Mouse (Mus musculus): Measurements from ENCODE around the gene Tomm20l.
A peak's percentile ranks its signal among the peaks of the same experiment; 100 is the strongest.
"Not testable (repeated sequence)": the region's sequence is repeated elsewhere in the genome, so short reads cannot be mapped to it uniquely, and the experiment has no call there.

The Tomm20l gene

DNA sequence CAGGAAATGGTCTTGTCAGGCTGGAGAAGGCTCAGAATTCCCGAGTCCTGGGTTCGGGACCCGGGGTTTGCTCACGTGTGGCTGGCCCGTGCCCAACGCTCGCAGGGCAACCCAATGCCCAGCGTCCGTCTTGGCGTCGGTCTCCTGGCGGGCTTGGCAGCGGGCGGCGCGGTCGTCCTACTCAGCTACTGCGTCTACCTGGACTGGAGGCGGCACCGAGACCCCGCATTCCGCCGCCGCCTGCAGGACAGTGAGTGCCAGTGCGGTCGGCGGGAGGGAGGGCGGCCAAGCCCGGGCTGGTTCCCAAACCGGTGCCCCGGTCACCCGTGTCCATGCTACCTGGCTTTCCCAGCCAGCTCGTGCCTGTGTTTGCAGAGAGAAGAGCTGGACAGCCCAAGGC is at the start of gene Tomm20l:
Gene Tomm20l, plus strand, starts transcription at position 98 of the 400 bp plus-strand sequence.
- no peak for DNase-seq (ENCODE audit: low spot score)

DNA sequence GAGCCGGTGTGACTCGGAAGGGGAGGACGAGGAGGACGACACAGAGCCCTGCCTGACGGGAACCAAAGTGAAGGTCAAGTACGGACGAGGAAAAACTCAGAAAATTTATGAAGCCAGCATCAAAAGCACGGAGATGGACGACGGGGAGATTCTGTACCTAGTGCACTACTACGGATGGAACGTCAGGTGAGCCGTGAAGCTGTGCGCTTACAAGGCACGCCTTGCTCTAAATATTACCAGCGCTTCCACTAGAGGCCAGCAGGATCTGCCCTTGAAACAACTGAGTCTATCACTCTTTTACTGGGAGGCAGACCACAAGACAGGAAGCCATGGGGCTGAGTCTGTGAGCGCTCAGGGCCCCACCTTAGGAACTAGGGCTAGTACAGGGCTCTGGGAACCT is 41.4 kb upstream of the Tomm20l start:
- no peak for DNase-seq (ENCODE audit: low spot score)

- DNase-seq (ENCODE audit: low spot score) = no peak
Measured at GRCm38 (mm10) chr12:71072048-71072447, 39.2 kb upstream of the Tomm20l start.

DNA sequence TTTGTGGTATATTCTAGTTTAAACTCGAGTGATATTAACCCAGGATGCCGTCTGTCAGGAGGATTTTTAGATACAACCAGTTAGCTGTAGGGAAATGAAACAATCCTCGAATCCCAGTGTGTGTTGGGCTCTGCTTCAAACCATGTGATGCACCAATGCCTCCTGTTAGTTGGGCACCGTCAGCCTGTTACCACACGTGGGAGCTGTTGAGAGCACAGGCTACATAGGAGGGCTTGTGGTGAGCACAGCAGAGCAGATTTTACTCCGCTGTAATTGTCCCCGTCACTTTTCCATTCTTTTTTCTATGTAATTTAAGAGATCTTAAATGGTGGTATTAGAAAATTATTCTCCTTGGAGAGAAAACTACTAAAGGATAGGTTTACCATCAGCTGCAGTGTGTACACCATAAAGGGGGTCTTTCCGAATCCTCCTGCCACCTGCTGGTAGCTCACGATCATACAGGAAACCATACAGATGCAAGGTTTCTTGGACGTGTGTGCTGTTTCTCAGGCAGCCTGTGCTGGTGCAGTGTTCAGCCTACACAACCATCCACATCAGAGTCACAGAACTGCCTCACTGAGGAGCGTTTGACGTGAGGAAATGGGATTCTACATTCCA is 38.0 kb upstream of the Tomm20l start:
- peak; percentile 19 for DNase-seq (ENCODE audit: low spot score)

- DNase-seq (ENCODE audit: low spot score) = no peak
Measured at GRCm38 (mm10) chr12:71086331-71086730, 24.9 kb upstream of the Tomm20l start.

- not testable (repeated sequence) for DNase-seq (ENCODE audit: low spot score)
Measured at GRCm38 (mm10) chr12:71104275-71104674, 7.0 kb upstream of the Tomm20l start.

DNA sequence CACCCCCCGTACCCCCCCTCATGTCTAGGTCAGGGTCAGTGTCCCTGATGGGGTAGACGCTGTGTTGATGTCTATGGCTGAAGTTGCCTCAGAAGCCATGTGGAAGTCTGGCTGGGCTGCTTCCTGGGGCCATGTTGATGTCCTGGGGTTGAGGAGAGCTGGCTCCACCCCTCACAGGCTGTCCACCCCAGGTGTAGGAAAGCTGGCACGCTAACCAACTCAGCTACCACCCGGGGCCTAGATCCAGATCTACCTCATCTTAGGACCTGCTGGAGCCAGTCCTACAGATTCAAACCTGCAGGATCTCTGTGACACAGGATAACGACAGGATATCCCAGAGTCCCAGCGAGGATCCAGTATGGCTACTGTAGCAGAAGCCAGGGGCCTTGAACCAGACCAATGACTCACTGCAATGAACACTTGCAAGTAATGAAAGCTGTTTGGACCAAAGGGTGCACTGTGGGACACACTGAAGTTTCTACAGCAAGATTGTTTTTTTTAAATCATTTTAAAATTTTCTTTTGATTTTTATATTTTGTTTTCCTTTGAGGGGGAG is 3.9 kb upstream of the Tomm20l start:
- no peak for DNase-seq (ENCODE audit: low spot score)

- no peak for DNase-seq (ENCODE audit: low spot score)
Measured at GRCm38 (mm10) chr12:71113074-71113473, 1.8 kb downstream of the Tomm20l start.

DNA sequence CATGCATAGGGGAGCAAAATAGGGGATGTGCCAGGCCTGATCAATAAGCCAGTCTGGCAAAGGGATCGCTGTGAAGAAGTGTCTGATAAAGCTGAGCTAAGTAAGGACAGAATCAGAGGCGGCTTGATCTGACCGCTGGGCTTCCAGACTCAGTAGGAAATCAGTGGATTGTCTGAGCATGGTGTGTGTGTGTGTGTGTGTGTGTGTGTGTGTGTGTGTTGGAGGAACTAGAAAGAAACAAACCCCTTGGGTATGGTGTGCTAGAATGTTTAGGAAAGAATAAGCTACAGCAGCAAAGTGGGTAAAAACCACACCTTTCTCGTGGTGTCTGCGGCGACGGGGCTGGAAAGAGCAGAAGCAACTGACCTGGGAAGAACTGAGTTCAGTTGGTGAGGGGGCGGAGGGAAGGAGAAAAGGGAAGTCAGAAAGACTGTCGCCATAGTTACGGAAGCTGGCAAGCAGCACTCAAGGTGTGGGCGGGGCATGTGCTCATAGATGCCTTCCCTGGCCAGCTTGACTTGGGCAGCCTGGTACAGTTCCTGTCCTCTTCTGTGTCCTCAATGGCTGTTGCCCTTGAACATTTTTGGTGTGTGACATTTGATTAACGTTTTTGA is 2.6 kb downstream of the Tomm20l start:
- DNase-seq (ENCODE audit: low spot score) = no peak

GRCm38 (mm10) chr12:71116411-71116810 is 5.2 kb downstream of the Tomm20l start:
- no peak for DNase-seq (ENCODE audit: low spot score)

- DNase-seq (ENCODE audit: low spot score) = no peak
Measured at GRCm38 (mm10) chr12:71122731-71123130, 11.5 kb downstream of the Tomm20l start.

- DNase-seq (ENCODE audit: low spot score) = no peak
Measured at GRCm38 (mm10) chr12:71123286-71123685, 12.1 kb downstream of the Tomm20l start.

DNA sequence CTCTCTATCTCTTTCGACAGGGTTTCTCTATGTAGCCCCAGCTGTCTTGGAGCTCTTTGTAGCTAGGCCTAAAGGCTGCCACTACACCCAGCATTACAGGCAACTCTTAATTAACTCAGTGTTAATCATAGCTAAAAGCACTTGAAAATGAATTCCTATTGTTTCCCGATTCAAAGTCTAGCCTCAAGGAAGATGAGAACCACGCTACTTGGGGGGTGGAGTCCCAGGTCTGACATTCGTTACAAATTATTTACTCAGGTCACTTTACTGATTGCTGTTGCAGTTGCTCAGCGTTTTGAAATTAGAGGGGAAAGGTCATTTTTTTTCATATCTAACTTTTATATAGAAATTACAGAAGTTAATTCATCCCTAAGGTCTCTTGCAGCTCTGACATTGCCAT is 24.4 kb downstream of the Tomm20l start:
- no peak for DNase-seq (ENCODE audit: low spot score)

GRCm38 (mm10) chr12:71136130-71136973 is 25.1 kb downstream of the Tomm20l start, which contains the start of the genes Timm9 and 2700049A03Rik:
TSS of gene Timm9 (minus strand) at chr12:71136684.
TSS of gene 2700049A03Rik (plus strand) at chr12:71136848.
- peak; percentile 89 for DNase-seq (ENCODE audit: low spot score)

DNA sequence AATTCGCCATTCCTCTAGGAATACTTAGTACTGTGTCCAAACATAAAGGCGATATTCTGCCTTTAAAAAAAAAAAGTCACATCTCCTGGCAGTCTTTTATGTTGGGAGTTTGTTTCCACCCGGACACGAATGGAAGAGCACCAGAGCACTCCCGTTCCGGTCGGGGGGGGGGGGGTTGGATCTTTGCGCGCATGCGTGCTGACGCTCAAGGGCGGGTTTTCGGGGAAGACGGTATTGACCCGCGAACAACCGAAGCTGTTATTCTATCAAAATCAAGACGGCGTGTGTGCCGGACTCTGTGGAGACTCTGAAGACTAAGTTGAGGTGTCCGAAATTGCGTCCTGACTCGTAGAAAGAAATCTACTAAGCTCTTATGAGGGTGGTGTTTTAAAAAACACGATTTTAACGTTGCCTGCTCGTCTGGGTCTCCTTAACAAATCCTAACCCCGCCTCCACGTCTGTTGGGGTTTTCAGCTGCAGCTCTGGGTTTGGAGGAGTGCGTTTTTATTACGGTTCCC is 25.8 kb downstream of the Tomm20l start:
- peak; percentile 92 for DNase-seq (ENCODE audit: low spot score)

DNA sequence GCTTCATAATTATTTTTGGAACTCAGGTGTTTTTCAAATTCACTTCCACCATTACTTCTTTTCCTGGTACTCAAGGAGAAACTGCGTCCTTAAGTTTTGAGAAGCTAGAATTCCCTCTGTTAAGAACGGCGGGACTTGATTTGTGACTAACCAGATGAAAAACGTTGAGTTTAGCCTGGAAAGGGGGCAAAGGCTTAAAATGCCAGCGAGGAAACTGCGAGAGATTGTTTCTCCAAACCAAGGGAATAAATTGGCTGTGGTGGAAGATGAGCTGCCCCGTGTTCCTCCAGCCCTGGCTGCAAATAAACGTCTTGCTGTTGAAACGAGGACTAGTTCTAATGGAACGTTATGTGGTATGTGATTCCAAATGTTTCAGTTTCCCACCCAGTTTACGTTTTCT is 26.5 kb downstream of the Tomm20l start:
- DNase-seq (ENCODE audit: low spot score) = no peak

- DNase-seq (ENCODE audit: low spot score) = no peak
Measured at GRCm38 (mm10) chr12:71139258-71139828, 28.1 kb downstream of the Tomm20l start.

DNA sequence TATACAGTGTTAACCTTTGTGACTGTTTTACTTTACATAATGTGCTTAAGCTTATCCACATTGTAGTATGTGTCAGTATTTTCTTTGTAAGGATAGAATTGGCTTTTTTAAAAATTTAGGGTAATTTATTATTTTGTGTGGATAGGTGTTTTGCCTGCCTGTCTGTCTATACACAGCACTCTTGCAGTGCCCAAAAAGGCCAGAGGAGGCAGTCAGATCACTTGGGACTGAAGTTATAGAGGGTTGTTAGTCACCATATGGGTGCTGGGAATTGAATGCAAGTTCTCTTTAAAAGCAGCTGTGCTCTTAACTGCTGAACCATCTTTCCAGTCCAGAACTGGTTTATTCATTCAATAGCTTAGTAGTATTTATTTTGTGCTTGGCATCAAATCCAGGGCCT is 30.0 kb downstream of the Tomm20l start:
- no peak for DNase-seq (ENCODE audit: low spot score)

DNA sequence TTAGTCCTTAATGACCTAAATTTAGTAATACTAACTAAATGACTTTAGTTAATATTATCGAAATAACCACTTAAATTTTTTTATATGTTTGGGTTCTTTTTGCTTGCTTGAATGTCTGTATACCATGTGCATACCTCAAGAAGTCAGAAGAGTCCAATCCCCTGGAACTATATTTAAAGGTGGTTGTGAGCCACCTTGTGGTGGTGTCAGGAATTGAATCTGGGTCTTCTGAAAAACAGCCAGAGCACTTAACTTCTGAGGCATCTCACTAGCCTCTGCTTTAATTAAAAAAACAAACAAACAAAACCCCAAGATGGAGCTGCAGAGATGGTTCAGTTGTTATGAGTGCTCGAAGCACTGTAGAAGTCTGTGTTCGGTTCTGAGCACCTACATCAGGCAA is 36.4 kb downstream of the Tomm20l start:
- no peak for DNase-seq (ENCODE audit: low spot score)

DNA sequence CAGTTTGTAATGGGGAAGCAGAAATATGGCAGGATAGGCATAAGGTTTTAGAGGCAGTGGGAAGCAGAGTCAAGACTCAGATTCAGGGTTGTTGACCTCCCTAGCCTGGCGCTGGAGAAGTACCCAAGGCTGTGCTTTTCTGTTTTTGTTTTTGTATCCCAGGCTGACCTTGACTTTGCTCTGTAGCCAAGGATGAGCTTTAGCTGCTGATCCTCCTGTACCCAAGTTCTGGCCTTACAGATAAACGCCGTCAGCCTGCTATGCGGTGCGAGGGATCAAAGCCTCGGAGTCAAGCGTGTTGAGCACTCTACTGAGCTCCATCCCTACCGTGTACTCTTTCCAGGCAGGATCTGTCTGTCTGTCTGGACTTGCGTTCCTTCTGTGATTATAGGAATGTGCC is 37.6 kb downstream of the Tomm20l start:
- no peak for DNase-seq (ENCODE audit: low spot score)

GRCm38 (mm10) chr12:71149456-71149855 is 38.2 kb downstream of the Tomm20l start:
- no peak for DNase-seq (ENCODE audit: low spot score)

GRCm38 (mm10) chr12:71150167-71150566 is 38.9 kb downstream of the Tomm20l start:
- no peak for DNase-seq (ENCODE audit: low spot score)

Data from yolk sac, embryonic 10.5 days (tissue).